Mouse (Mus musculus) MEL (cell line): ENCODE results near the gene Csnk1g2. TPM values are rescaled to one million over a fixed set of nuclear protein-coding genes. Genes with fewer than 3 reads are reported as not detected.

ENCODE experiments used
- DNase-seq: peaks from one replicate; pipeline ENCODE4 v3.0.0; 2011; ENCODE audit warnings: low read depth, low spot score
- H3K27ac ChIP-seq: 2 replicates; pipeline ENCODE4 v1.5.1; 2012; ENCODE audit warnings: low read depth, mild to moderate bottlenecking, control low read depth, low read length, moderate library complexity; ENCODE audit not compliant: control insufficient read depth
- H3K27me3 ChIP-seq, 2 experiments: fragments of 150-350 bp in 1 of 2; sonication (generic) in 1 of 2; 2 replicates each; pipeline ENCODE4 v1.6.1; 2012; ENCODE audit warnings: low read length in 2 of 2, mild to moderate bottlenecking in 2 of 2, improper control_type of control experiment in 1 of 2, moderate library complexity in 1 of 2; ENCODE audit not compliant: insufficient read depth in 2 of 2, control insufficient read depth in 1 of 2
- H3K36me3 ChIP-seq, 2 experiments: 2 replicates each; pipeline ENCODE4 v1.6.1; 2012 to 2014; ENCODE audit warnings: low read length in 2 of 2, improper control_type of control experiment in 1 of 2, inconsistent platforms in 1 of 2, mild to moderate bottlenecking in 1 of 2; ENCODE audit not compliant: insufficient read depth in 2 of 2, control insufficient read depth in 1 of 2
- H3K4me1 ChIP-seq, 2 experiments: fragments of 150-350 bp in 1 of 2; sonication (generic) in 1 of 2; 2 replicates each; pipeline ENCODE4 v1.6.1; 2012; ENCODE audit warnings: low read length in 2 of 2, improper control_type of control experiment in 1 of 2, mild to moderate bottlenecking in 1 of 2; ENCODE audit not compliant: insufficient read depth in 2 of 2, control insufficient read depth in 1 of 2
- H3K4me3 ChIP-seq, 2 experiments: fragments of 150-350 bp in 1 of 2; sonication (generic) in 1 of 2; 2 replicates each; pipeline ENCODE4 v1.5.1; 2012; ENCODE audit warnings: low read depth in 2 of 2, low read length in 2 of 2, mild to moderate bottlenecking in 2 of 2, moderate library complexity in 2 of 2, control low read depth in 1 of 2, improper control_type of control experiment in 1 of 2; ENCODE audit not compliant: control insufficient read depth in 1 of 2, insufficient read depth in 1 of 2
- H3K79me2 ChIP-seq: 2 replicates; pipeline ENCODE4 v1.6.1; 2012; ENCODE audit warnings: mild to moderate bottlenecking, low read length, moderate library complexity; ENCODE audit not compliant: control insufficient read depth, poor library complexity, insufficient read depth
- H3K9ac ChIP-seq: 2 replicates; pipeline ENCODE4 v1.6.1; 2012; ENCODE audit warnings: low read depth, mild to moderate bottlenecking, control low read depth, low read length, moderate library complexity; ENCODE audit not compliant: control insufficient read depth, poor library complexity, severe bottlenecking
- H3K9me3 ChIP-seq: fragments of 150-350 bp; sonication (generic); replicated peaks from 2 replicates; pipeline ENCODE4 v1.6.1; 2012; ENCODE audit warnings: mild to moderate bottlenecking, low read length, improper control_type of control experiment, moderate library complexity; ENCODE audit not compliant: insufficient read depth
- BHLHE40 ChIP-seq: IDR thresholded peaks from 2 replicates; pipeline ENCODE4 v1.6.1; 2012; ENCODE audit warnings: low read depth, mild to moderate bottlenecking, inconsistent platforms, low read length, improper control_type of control experiment, borderline replicate concordance
- CHD2 ChIP-seq: IDR thresholded peaks from 2 replicates; pipeline ENCODE4 v1.6.1; 2011; ENCODE audit warnings: low read length, improper control_type of control experiment
- CTCF ChIP-seq, 3 experiments: IDR thresholded peaks in 2 of 3; conservative IDR thresholded peaks in 1 of 3; 2 replicates each; pipeline ENCODE4 v1.5.1; 2011 to 2012; ENCODE audit warnings: low read length in 3 of 3, low read depth in 2 of 3, mild to moderate bottlenecking in 2 of 3, improper control_type of control experiment in 1 of 3, inconsistent platforms in 1 of 3, mixed read lengths in 1 of 3, moderate library complexity in 1 of 3; ENCODE audit not compliant: control insufficient read depth in 1 of 3, insufficient read depth in 1 of 3, poor library complexity in 1 of 3, severe bottlenecking in 1 of 3
- ELF1 ChIP-seq: IDR thresholded peaks from 2 replicates; pipeline ENCODE4 v1.6.1; 2014; ENCODE audit warnings: low read depth, mild to moderate bottlenecking, inconsistent platforms, low read length, improper control_type of control experiment, moderate library complexity
- EP300 ChIP-seq, 2 experiments: IDR thresholded peaks; 2 replicates each; pipeline ENCODE4 v1.6.1; 2011; ENCODE audit warnings: improper control_type of control experiment in 2 of 2, low read length in 2 of 2, low read depth in 1 of 2, mild to moderate bottlenecking in 1 of 2
- GABPA ChIP-seq: IDR thresholded peaks from 2 replicates; pipeline ENCODE4 v1.6.1; 2012; ENCODE audit warnings: low read depth, mild to moderate bottlenecking, inconsistent platforms, low read length, improper control_type of control experiment, moderate library complexity
- HCFC1 ChIP-seq: IDR thresholded peaks from 2 replicates; pipeline ENCODE4 v1.6.1; 2012; ENCODE audit warnings: low read depth, mild to moderate bottlenecking, inconsistent platforms, low read length, improper control_type of control experiment, moderate library complexity
- MAFK ChIP-seq: IDR thresholded peaks from 2 replicates; pipeline ENCODE4 v1.6.1; 2011; ENCODE audit warnings: low read depth, mild to moderate bottlenecking, low read length, improper control_type of control experiment, borderline replicate concordance
- MAZ ChIP-seq: IDR thresholded peaks from 2 replicates; pipeline ENCODE4 v1.6.1; 2012; ENCODE audit warnings: low read depth, mild to moderate bottlenecking, inconsistent platforms, low read length, improper control_type of control experiment
- MEF2A ChIP-seq: IDR thresholded peaks from 2 replicates; pipeline ENCODE4 v1.6.1; 2014; ENCODE audit warnings: low read depth, mild to moderate bottlenecking, inconsistent platforms, low read length, improper control_type of control experiment; ENCODE audit not compliant: poor library complexity, insufficient replicate concordance, severe bottlenecking; ENCODE audit errors: extremely low read depth
- MXI1 ChIP-seq: IDR thresholded peaks from 2 replicates; pipeline ENCODE4 v1.6.1; 2011; ENCODE audit warnings: mild to moderate bottlenecking, low read depth, low read length, improper control_type of control experiment
- MYB ChIP-seq: IDR thresholded peaks from 2 replicates; pipeline ENCODE4 v1.6.1; 2011; ENCODE audit warnings: mild to moderate bottlenecking, low read depth, low read length, improper control_type of control experiment
- POLR2AphosphoS2 ChIP-seq: IDR thresholded peaks from 2 replicates; pipeline ENCODE4 v1.6.1; 2011; ENCODE audit warnings: low read length, improper control_type of control experiment
- RAD21 ChIP-seq: IDR thresholded peaks from 2 replicates; pipeline ENCODE4 v1.6.1; 2011; ENCODE audit warnings: mild to moderate bottlenecking, low read depth, low read length, improper control_type of control experiment
- RCOR1 ChIP-seq: IDR thresholded peaks from 2 replicates; pipeline ENCODE4 v1.6.1; 2012; ENCODE audit warnings: low read depth, mild to moderate bottlenecking, inconsistent platforms, low read length, improper control_type of control experiment
- SMC3 ChIP-seq: IDR thresholded peaks from 2 replicates; pipeline ENCODE4 v1.6.1; 2011; ENCODE audit warnings: low read depth, low read length, improper control_type of control experiment
- TAL1 ChIP-seq: IDR thresholded peaks from 2 replicates; pipeline ENCODE4 v1.6.1; 2012; ENCODE audit warnings: mild to moderate bottlenecking, inconsistent platforms, low read length, moderate library complexity, mixed read lengths
- TCF12 ChIP-seq: IDR thresholded peaks from 2 replicates; pipeline ENCODE4 v1.6.1; 2014; ENCODE audit warnings: low read depth, mild to moderate bottlenecking, inconsistent platforms, low read length, improper control_type of control experiment, moderate library complexity
- ZMIZ1 ChIP-seq: IDR thresholded peaks from 2 replicates; pipeline ENCODE4 v1.6.1; 2012; ENCODE audit warnings: low read depth, mild to moderate bottlenecking, inconsistent platforms, low read length, improper control_type of control experiment, moderate library complexity
- polyA plus RNA-seq, 2 experiments: library from polyadenylated mRNA; stranded (reverse) in 1 of 2; unstranded in 1 of 2; fragments of >175 nt in 1 of 2; fragments of >200 nt in 1 of 2; gene quantifications; 2 replicates each; pipeline versions ENCODE4 v1.2.1 to v1.2.4; 2012; ENCODE audit warnings: low replicate concordance in 2 of 2, low read depth in 1 of 2; ENCODE audit not compliant: insufficient read length in 2 of 2, insufficient read depth in 1 of 2, missing spikeins in 1 of 2
- total RNA-seq: library from RNA; depleted of rRNA; stranded (reverse); fragments of 300-350 nt; gene quantifications from 2 replicates; pipeline ENCODE4 v1.2.3, GENCODE M21; 2012

Gene Csnk1g2
- total and polyA plus RNA-seq, 3 experiments = 132 to 231 TPM; not detected in 1

DNA sequence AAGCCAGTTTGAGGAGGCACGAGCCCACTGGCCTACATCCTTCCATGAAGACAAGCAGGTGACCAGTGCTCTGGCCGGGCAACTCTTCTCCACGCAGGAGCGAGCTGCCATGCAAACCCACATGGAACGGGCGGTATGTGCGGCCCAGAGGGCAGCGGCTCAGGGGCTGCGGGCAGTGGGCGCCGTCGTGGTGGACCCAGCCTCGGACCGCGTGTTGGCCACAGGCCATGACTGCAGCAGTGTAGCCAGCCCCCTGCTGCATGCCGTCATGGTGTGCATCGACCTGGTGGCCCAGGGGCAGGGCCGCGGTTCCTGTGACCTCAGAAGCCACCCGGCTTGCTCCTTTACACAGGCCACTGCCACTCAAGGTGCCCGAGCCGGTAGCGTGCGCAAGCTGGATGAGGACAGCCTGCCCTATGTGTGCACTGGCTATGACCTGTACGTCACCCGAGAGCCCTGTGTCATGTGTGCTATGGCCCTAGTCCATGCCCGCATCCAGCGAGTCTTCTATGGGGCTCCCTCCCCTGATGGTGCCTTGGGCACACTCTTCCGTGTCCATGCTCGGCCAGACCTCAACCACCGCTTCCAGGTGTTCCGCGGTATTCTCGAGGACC is 15.8 kb upstream of the Csnk1g2 start:
- Histone ChIP-seq H3K4me3 (no peak overlapping the region), H3K36me3 (peaks cover 2 to 13% of the 10 kb centered on the region in 2 experiments; a peak in 3 of 4 replicates), H3K9me3 (no peaks in the 10 kb centered on the region), H3K4me1 (peaks cover 6 to 14% of the 10 kb centered on the region in 2 experiments), H3K27ac (no peak overlapping the region), H3K79me2 (peaks cover 37% of the 10 kb centered on the region), H3K27me3 (no peaks in the 10 kb centered on the region), H3K9ac (no peak overlapping the region)
- DNase-seq = no peak
- TF ChIP-seq POLR2AphosphoS2 (no peak), ZMIZ1 (no peak), MAFK (no peak), CTCF (IDR thresholded peaks at IDR 0.05 in 2 of 3, conservative IDR thresholded peaks at IDR 0.05 in 1 of 3; ENCODE audit: control insufficient read depth in 1 of 3, insufficient read depth in 1 of 3, low read depth in 2 of 3, low read length in 3 of 3, poor library complexity in 1 of 3, severe bottlenecking in 1 of 3) (no peak), MXI1 (no peak), TCF12 (no peak), CHD2 (no peak), EP300 (IDR thresholded peaks at IDR 0.05; ENCODE audit: low read depth in 1 of 2, low read length in 2 of 2) (no peak), BHLHE40 (no peak), RAD21 (no peak), MEF2A (no peak), MYB (no peak), RCOR1 (no peak), GABPA (no peak), MAZ (no peak)

DNA sequence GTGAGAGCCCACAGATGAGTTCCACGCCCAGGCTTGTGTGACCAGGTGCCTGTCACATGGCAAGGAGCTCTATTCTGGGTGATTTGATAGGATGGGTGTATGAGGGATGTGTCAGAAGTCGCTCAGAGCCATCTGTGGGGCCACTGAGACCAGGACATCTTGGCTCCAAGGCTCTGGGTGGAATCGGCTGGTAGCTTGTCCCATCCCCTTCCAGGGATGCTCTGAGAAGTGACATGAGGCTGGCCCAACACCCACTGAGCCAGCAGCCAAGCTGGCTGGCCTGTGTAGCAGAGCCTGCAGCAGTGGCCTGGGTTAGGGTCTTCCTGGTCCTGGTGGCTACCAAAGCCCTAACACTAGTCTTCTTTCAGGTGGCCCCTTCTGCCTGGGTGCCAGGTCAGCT is 14.2 kb upstream of the Csnk1g2 start:
- Histone ChIP-seq H3K4me3 (no peak overlapping the region), H3K4me1 (peaks cover 0 to 7% of the 10 kb centered on the region in 2 experiments; a peak in 3 of 4 replicates), H3K27ac (no peak overlapping the region), H3K9ac (no peak overlapping the region), H3K9me3 (no peaks in the 10 kb centered on the region), H3K36me3 (peaks cover 2 to 6% of the 10 kb centered on the region in 2 experiments; a peak in 3 of 4 replicates), H3K27me3 (no peaks in the 10 kb centered on the region), H3K79me2 (peaks cover 32% of the 10 kb centered on the region)
- no peak for TF ChIP-seq TAL1
- TF ChIP-seq EP300 (IDR thresholded peaks at IDR 0.05; ENCODE audit: low read depth in 1 of 2, low read length in 2 of 2) = no peak
- TF ChIP-seq HCFC1 = no peak
- TF ChIP-seq RCOR1 = no peak
- TF ChIP-seq POLR2AphosphoS2 = no peak
- TF ChIP-seq CTCF (IDR thresholded peaks at IDR 0.05 in 2 of 3, conservative IDR thresholded peaks at IDR 0.05 in 1 of 3; ENCODE audit: control insufficient read depth in 1 of 3, insufficient read depth in 1 of 3, low read depth in 2 of 3, low read length in 3 of 3, poor library complexity in 1 of 3, severe bottlenecking in 1 of 3) = no peak
- TF ChIP-seq SMC3 = no peak
- TF ChIP-seq ELF1 = no peak
- TF ChIP-seq BHLHE40 = no peak
- no peak for DNase-seq
